Mouse (Mus musculus): ENCODE measurements at regions not wholly inside any gene's neighbourhood (a gene's known extent, or its start where the extent isn't known, plus 50 kb on each side); places are given as distances from the start of the nearest gene placed in this dataset.
A peak's percentile ranks its signal among the peaks of the same experiment; 100 is the strongest.

DNA sequence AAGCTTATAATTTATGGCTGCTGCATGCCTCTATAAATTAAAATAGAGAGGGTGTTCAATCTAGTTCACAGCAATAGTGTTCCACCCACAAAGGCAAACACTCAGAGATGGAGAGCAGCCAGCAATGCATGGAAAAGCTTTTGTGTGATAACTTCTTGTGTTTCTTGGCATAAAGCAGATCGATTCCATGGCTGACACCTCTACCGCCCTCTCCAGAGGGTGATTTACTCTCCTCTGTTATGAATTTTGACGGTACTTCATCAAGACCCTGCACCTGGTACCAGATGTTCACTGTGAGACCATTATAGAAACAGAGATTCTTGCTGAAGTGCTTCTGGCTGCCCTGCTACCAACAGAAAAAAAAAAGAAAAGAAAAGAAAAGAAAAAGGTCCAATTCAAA is 54.1 kb upstream of the Btc start:
- DNase-seq: no peak

DNA sequence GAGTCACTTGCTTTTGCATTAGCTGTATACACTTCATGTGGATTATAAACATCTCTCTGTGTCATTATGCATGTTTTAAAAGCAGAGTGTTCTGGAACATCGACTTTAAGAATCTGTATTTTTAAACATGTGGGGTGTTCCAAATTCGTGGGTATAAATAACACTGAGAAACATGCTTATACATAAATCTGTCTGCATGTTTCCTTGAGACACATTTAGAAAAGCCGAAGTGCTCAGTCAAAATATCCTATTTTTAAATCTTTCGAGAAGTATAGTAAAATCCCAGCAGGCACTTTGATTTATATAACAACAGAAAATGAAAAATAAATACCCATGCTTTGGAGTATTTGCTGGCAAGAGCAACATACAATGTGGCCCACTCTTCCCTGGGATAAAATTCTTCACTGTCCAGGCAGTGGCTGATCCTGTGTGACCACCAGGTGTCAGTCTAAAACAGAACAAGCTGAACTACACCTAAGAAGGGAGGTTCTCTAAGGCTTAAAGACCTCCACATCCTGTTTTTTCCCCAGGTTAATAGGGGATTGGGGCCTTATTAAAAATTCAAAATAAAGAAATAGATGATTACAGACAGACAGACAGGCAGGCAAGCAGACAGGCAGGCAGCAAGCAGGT is 52.4 kb upstream of the Parm1 start:
- DNase-seq: peak; percentile 8 to 39

Measured in cerebellum, postnatal 25 days (tissue).